Mouse (Mus musculus) adrenal gland, postnatal 10 days (tissue): Measurements from ENCODE around the gene Ampd1. TPM values are rescaled to one million over a fixed set of nuclear protein-coding genes. Genes with fewer than 3 reads are reported as not detected.

Experiments used
- DNase-seq: peaks from one replicate; pipeline ENCODE4 v3.0.0; 2021; ENCODE audit warnings: mixed read lengths
- total RNA-seq, 2 experiments: library from RNA; stranded (reverse); gene quantifications; 2 replicates each; pipeline ENCODE4 v1.2.3; 2021

The Ampd1 gene
- total RNA-seq, 2 experiments from 2014 or later, result 8.3 to 19.9 TPM

DNA sequence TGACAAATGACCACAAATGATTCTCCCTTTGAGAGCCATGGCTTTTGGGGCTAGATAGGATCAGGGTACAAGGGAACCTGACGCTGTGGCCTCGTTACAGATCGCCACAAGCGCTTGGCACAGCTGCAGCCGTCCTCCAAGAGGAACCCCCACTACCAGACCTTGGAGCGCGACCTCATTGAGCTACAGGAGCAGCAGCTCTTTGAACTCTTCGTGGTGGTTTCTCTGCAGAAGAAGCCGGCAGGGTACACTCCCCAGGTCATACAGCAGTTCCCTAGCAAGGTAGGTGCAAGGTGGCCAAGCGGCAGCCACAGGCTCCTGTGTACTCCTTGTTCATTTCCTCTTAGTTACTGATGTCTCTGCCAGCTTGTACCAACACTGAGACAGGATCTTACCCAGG is 75.1 kb downstream of the Ampd1 start:
- no peak for DNase-seq

Other genes with a start within 250 kb of the Ampd1 start
- not detected for gene Sycp1, start 137.9 kb upstream of the Ampd1 start, total RNA-seq
- gene Nr1h5, start 109.9 kb upstream of the Ampd1 start, total RNA-seq, result under 1 TPM; 0.36 to 0.45 TPM
- gene Sike1, start 78.3 kb upstream of the Ampd1 start, total RNA-seq, result 10 to 100 TPM; 66.9 to 90.1 TPM
- 100 to 1,000 TPM; 307 to 342 TPM for gene Csde1, start 53.6 kb upstream of the Ampd1 start, total RNA-seq
- 10 to 100 TPM; 83.3 to 99.7 TPM for gene Nras, start 15.7 kb upstream of the Ampd1 start, total RNA-seq
- 1 to 10 TPM; 2.0 to 3.4 TPM for gene Dennd2c, start 28.6 kb downstream of the Ampd1 start, total RNA-seq
- 10 to 100 TPM; 51.7 to 59.0 TPM for gene Bcas2, start 97.6 kb downstream of the Ampd1 start, total RNA-seq
- 10 to 100 TPM; 26.8 to 32.8 TPM for gene Trim33, start 205.3 kb downstream of the Ampd1 start, total RNA-seq